Mouse (Mus musculus) myocyte (in vitro differentiated cells): ENCODE data around the gene En1. TPM values are rescaled to one million over a fixed set of nuclear protein-coding genes. Genes with fewer than 3 reads are reported as not detected.

Experiments
- H3K27me3 ChIP-seq: one replicate; pipeline ENCODE4 v1.6.1; 2011; ENCODE audit not compliant: control insufficient read depth, insufficient read depth, insufficient read length
- H3K36me3 ChIP-seq: one replicate; pipeline ENCODE4 v1.6.1; 2011; ENCODE audit not compliant: control insufficient read depth, insufficient read depth
- H3K4me2 ChIP-seq: one replicate; pipeline ENCODE4 v1.6.1; 2011; ENCODE audit warnings: low read depth, control low read depth
- H3K4me3 ChIP-seq: one replicate; pipeline ENCODE4 v1.5.1; 2011; ENCODE audit warnings: mild to moderate bottlenecking, control low read depth, moderate library complexity
- H3K79me2 ChIP-seq: one replicate; pipeline ENCODE4 v1.6.1; 2011; ENCODE audit not compliant: control insufficient read depth, insufficient read depth
- H3ac ChIP-seq: one replicate; pipeline ENCODE4 v1.6.1; 2011; ENCODE audit not compliant: control insufficient read depth, insufficient read length
- CEBPB ChIP-seq: IDR thresholded peaks from 2 replicates; pipeline ENCODE4 v1.6.1; 2011; ENCODE audit warnings: mild to moderate bottlenecking, moderate library complexity; ENCODE audit not compliant: poor library complexity, insufficient read depth, severe bottlenecking
- E2F4 ChIP-seq: IDR thresholded peaks from one replicate; pipeline ENCODE4 v1.6.1; 2011; ENCODE audit warnings: mild to moderate bottlenecking, control low read depth, moderate library complexity; ENCODE audit not compliant: insufficient read depth
- MAX ChIP-seq: IDR thresholded peaks from one replicate; pipeline ENCODE4 v1.6.1; 2011; ENCODE audit warnings: low read depth, mild to moderate bottlenecking, control low read depth
- MYOD1 ChIP-seq, 3 experiments: IDR thresholded peaks; one replicate each; pipeline ENCODE4 v1.6.1; 2011; ENCODE audit warnings: control low read depth in 2 of 3, low read depth in 2 of 3, mild to moderate bottlenecking in 2 of 3, moderate library complexity in 1 of 3; ENCODE audit not compliant: insufficient read length in 2 of 3, control insufficient read depth in 1 of 3
- MYOG ChIP-seq, 3 experiments: IDR thresholded peaks; one replicate each; pipeline ENCODE4 v1.6.1; 2011; ENCODE audit warnings: control low read depth in 2 of 3, low read depth in 2 of 3, mild to moderate bottlenecking in 2 of 3; ENCODE audit not compliant: insufficient read length in 2 of 3, control insufficient read depth in 1 of 3, insufficient read depth in 1 of 3
- POLR2A ChIP-seq: IDR thresholded peaks from one replicate; pipeline ENCODE4 v1.6.1; 2011; ENCODE audit warnings: low read depth, mild to moderate bottlenecking, control low read depth, moderate library complexity; ENCODE audit not compliant: insufficient read length
- POLR2AphosphoS2 ChIP-seq: IDR thresholded peaks from one replicate; pipeline ENCODE4 v1.6.1; 2011; ENCODE audit warnings: low read depth, control low read depth; ENCODE audit not compliant: insufficient read length
- REST ChIP-seq: IDR thresholded peaks from one replicate; pipeline ENCODE4 v1.6.1; 2011; ENCODE audit warnings: mild to moderate bottlenecking, control low read depth, moderate library complexity; ENCODE audit not compliant: insufficient read depth, insufficient read length
- SRF ChIP-seq: IDR thresholded peaks from one replicate; pipeline ENCODE4 v1.6.1; 2011; ENCODE audit warnings: low read depth; ENCODE audit not compliant: control insufficient read depth, insufficient read length
- TCF12 ChIP-seq: IDR thresholded peaks from one replicate; pipeline ENCODE4 v1.6.1; 2011; ENCODE audit warnings: mild to moderate bottlenecking, control low read depth; ENCODE audit not compliant: poor library complexity, insufficient read depth, severe bottlenecking
- TCF3 ChIP-seq: IDR thresholded peaks from one replicate; pipeline ENCODE4 v1.6.1; 2011; ENCODE audit warnings: low read depth, control low read depth; ENCODE audit not compliant: insufficient read length
- USF1 ChIP-seq: IDR thresholded peaks from one replicate; pipeline ENCODE4 v1.6.1; 2011; ENCODE audit warnings: low read depth, mild to moderate bottlenecking, control low read depth, moderate library complexity
- polyA plus RNA-seq: library from polyadenylated mRNA; unstranded; fragments of >200 nt; fragmentation: generic; extraction: Trizol; gene quantifications from one replicate; pipeline ENCODE4 v1.2.1, GENCODE M21; 2012; ENCODE audit warnings: missing spikeins

Gene En1
- polyA plus RNA-seq, 1 experiment, result 6.9 TPM

GRCm38 (mm10) chr1:120600149-120600445 is 2.1 kb upstream of the En1 start:
- Histone ChIP-seq H3K36me3 (no peaks in the 10 kb centered on the region), H3K4me2 (no peak overlapping the region), H3K4me3 (no peak overlapping the region), H3ac (no peak overlapping the region), H3K27me3 (no peaks in the 10 kb centered on the region), H3K79me2 (peaks cover 12% of the 10 kb centered on the region)
- no peak for TF ChIP-seq POLR2AphosphoS2
- no peak for TF ChIP-seq POLR2A
- no peak for TF ChIP-seq TCF3
- no peak for TF ChIP-seq REST
- TF ChIP-seq USF1, result no peak
- no peak for TF ChIP-seq MYOG (IDR thresholded peaks at IDR 0.05; ENCODE audit: control insufficient read depth in 1 of 3, insufficient read depth in 1 of 3, insufficient read length in 2 of 3, low read depth in 2 of 3)

- H3ac ChIP-seq, result no peak overlapping the region
- TF ChIP-seq POLR2A (no peak), POLR2AphosphoS2 (no peak), TCF12 (no peak), REST (no peak), MYOG (IDR thresholded peaks at IDR 0.05; ENCODE audit: control insufficient read depth in 1 of 3, insufficient read depth in 1 of 3, insufficient read length in 2 of 3, low read depth in 2 of 3) (no peak), USF1 (no peak), CEBPB (no peak), E2F4 (no peak), MAX (no peak), MYOD1 (IDR thresholded peaks at IDR 0.05; ENCODE audit: control insufficient read depth in 1 of 3, insufficient read length in 2 of 3, low read depth in 2 of 3) (no peak), TCF3 (no peak)
- H3K4me3 ChIP-seq, result no peak overlapping the region
Observed at GRCm38 (mm10) chr1:120600516-120601252, 1.5 kb upstream of the En1 start.

GRCm38 (mm10) chr1:120601253-120601836 is 873 bp upstream of the En1 start:
- peak overlapping the region; percentile 92 for H3K4me2 ChIP-seq
- H3K27me3 ChIP-seq, result no peaks in the 10 kb centered on the region
- peak overlapping the region; percentile 75 for H3K4me3 ChIP-seq
- H3ac ChIP-seq, result no peak overlapping the region
- H3K79me2 ChIP-seq, result peaks cover 21% of the 10 kb centered on the region
- no peaks in the 10 kb centered on the region for H3K36me3 ChIP-seq
- no peak for TF ChIP-seq MAX
- TF ChIP-seq POLR2A, result no peak
- TF ChIP-seq MYOG (IDR thresholded peaks at IDR 0.05; ENCODE audit: control insufficient read depth in 1 of 3, insufficient read depth in 1 of 3, insufficient read length in 2 of 3, low read depth in 2 of 3), result no peak
- TF ChIP-seq USF1, result no peak
- TF ChIP-seq REST, result no peak
- no peak for TF ChIP-seq POLR2AphosphoS2
- TF ChIP-seq SRF, result no peak
- TF ChIP-seq TCF3, result no peak
- TF ChIP-seq E2F4, result no peak
- no peak for TF ChIP-seq CEBPB
- TF ChIP-seq TCF12, result no peak
- TF ChIP-seq MYOD1 (IDR thresholded peaks at IDR 0.05; ENCODE audit: control insufficient read depth in 1 of 3, insufficient read length in 2 of 3, low read depth in 2 of 3), result no peak

More at GRCm38 (mm10) chr1:120600516-120601252, 1.5 kb upstream of the En1 start:
- Histone ChIP-seq H3K4me2 (no peak overlapping the region), H3K79me2 (peaks cover 15% of the 10 kb centered on the region), H3K36me3 (no peaks in the 10 kb centered on the region), H3K27me3 (no peaks in the 10 kb centered on the region)

GRCm38 (mm10) chr1:120602876-120603655 is 848 bp downstream of the En1 start:
- peaks cover 36% of the 10 kb centered on the region for H3K79me2 ChIP-seq
- peak overlapping the region; percentile 75 for H3K4me3 ChIP-seq
- peak overlapping the region; percentile 65 for H3ac ChIP-seq
- H3K36me3 ChIP-seq, result no peaks in the 10 kb centered on the region
- H3K4me2 ChIP-seq, result peak overlapping the region; percentile 98
- no peaks in the 10 kb centered on the region for H3K27me3 ChIP-seq
- no peak for TF ChIP-seq SRF
- peak; percentile 36 for TF ChIP-seq POLR2A

GRCm38 (mm10) chr1:120603656-120604051 is 1.4 kb downstream of the En1 start:
- Histone ChIP-seq H3ac (peak overlapping the region; percentile 65), H3K36me3 (no peaks in the 10 kb centered on the region), H3K4me2 (peak overlapping the region; percentile 98), H3K79me2 (peaks cover 36% of the 10 kb centered on the region), H3K4me3 (peak overlapping the region; percentile 75), H3K27me3 (no peaks in the 10 kb centered on the region)
- TF ChIP-seq REST, result no peak
- TF ChIP-seq SRF, result no peak
- TF ChIP-seq POLR2AphosphoS2, result no peak
- no peak for TF ChIP-seq MYOD1 (IDR thresholded peaks at IDR 0.05; ENCODE audit: control insufficient read depth in 1 of 3, insufficient read length in 2 of 3, low read depth in 2 of 3)
- no peak for TF ChIP-seq TCF12
- no peak for TF ChIP-seq CEBPB
- no peak for TF ChIP-seq TCF3
- no peak for TF ChIP-seq POLR2A
- no peak for TF ChIP-seq E2F4
- no peak for TF ChIP-seq USF1
- no peak for TF ChIP-seq MAX
- TF ChIP-seq MYOG (IDR thresholded peaks at IDR 0.05; ENCODE audit: control insufficient read depth in 1 of 3, insufficient read depth in 1 of 3, insufficient read length in 2 of 3, low read depth in 2 of 3), result no peak
